Mouse (Mus musculus): Measurements from ENCODE around the gene Mbip.

Mbip gene

DNA sequence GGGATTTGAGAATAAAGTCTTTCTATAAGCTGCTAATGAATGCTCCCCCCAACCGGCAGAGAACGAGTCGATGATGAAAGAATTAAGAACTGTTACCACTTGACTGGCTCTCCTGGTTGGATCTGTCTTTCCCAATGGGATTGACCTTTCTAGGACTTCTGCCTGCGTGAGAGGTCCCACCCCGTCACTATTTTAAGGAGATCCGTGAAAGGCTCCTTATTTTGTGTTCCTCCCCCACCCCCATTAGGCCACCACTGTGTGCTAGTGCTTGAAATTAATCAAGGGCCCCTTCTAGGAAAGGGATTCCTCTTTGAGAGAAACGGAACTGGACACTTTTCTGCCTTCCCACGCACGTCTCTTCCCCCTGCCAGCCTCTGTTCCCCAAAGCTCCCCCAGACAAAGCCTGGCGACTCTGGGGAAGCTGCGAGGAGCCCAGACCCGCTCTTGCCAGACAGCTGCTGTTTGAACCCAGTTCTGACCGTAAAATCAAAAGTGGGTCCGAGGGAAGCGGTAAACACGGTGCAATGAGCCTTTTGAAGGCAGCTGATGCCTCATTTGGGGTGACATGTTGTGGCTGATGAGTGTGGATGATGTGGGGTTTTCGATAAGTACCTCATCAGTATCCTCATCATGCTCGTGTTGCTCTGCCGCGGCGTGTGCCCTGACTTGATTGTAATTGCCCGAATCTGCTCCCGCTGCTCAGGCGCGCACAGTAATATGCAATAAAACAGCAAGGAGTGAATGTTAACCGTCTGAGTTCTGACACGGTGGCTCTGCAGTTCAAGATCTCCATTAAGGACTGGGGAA lies 44.0 kb downstream of the Mbip start:
- TF ChIP-seq GATA4 (IDR thresholded peaks at IDR 0.05; ENCODE audit: insufficient replicate concordance, low read length) = no peak

DNA sequence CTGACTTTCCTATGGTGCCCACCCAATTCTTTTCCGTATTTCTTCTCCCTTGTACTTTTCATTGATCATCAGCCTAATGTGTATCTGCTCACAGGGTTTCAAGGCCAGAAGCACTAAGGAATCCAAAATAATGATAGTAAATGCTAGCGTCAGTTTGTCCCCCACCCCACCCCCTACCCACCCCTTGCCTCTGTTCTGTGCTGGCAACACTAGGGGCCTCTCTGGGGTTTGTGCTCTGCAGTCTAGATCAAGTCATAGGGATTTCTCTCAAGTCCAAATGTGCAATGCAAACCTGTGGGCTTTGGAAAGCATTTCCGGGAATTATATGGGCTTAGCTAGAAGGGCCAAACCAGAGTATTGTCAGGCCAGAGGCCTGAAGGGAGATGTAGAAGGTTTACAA lies 46.1 kb downstream of the Mbip start:
- no peak for TF ChIP-seq GATA4 (IDR thresholded peaks at IDR 0.05; ENCODE audit: insufficient replicate concordance, low read length)

DNA sequence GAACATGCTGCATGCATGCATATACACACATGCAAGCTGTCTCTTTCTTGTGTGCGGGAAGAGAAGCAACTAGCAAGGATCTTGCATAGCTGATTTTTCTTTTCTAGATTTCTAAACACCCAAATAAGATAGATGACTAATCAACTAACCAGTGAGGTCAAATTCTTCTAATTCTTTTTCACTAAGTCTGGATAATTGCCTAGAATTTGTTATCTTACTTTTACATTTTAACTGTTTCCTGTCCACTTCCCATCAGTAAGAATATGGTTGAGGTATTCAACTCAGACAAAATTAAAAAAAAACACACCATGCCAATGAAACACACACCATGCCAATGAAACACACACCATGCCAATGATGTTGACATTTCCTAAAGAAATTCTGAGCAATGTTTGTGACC lies 46.8 kb downstream of the Mbip start:
- no peak for TF ChIP-seq GATA4 (IDR thresholded peaks at IDR 0.05; ENCODE audit: insufficient replicate concordance, low read length)

DNA sequence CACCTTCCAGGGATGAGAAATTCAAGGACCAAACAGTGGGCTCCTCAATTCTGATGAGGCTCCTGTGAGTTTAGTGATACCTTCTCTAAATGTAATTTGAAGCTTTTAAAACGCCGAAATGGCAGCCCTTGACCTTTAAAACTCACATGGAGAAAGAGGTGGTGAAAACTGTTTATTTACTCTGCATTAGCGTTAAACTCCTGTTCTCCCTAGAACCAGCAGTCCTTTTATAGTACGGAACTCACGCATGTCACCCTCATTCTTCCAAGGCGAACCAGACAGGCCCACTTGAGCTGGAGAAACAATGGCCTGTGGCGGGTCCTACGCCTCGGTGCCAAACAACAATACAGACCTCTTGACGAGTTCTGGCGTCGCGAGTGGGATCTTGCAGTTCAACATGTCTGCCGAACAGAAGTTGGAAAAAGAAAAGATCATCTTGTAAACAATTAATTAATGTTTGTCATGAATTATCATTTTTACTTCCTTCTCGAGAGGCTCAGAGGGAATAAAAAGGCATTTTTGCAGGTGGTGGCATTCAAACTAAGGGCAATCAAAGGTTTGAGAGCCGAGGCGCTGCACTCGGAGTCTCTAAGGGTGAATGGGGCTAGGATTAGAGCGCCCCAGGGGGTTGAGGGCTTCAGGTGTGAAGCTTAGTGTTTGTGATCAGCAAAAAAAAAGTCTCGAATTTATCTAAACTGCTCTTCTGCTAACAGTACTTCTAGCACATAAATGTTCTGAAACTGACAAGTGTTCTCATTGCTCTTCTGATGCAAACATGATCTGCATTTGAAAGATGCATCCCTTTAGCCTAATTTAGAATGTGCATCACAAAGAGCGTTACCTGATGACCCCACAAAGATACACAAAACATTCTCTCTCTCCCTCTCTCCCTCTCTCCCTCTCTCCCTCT lies 47.5 kb downstream of the Mbip start:
- TF ChIP-seq GATA4 (IDR thresholded peaks at IDR 0.05; ENCODE audit: insufficient replicate concordance, low read length) = no peak

DNA sequence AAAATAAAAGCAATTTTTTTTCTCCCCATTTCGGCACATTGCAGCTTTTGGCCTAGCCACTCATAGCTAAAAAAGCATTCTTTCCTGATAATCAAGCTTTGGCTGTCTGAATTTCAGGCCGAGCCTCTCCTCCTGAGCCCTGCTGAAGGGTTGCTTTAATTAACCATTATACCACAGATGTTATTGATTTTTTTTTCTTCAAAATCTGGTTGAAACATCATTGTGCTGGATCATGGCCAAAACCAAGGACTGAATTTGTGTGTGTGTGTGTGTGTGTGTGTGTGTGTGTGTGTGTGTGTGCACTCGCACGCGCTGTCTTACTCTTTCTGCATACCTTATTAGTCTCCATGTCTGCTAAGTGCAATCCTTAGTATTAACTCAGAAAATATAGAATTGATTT lies 48.6 kb downstream of the Mbip start:
- TF ChIP-seq GATA4 (IDR thresholded peaks at IDR 0.05; ENCODE audit: insufficient replicate concordance, low read length) = no peak

DNA sequence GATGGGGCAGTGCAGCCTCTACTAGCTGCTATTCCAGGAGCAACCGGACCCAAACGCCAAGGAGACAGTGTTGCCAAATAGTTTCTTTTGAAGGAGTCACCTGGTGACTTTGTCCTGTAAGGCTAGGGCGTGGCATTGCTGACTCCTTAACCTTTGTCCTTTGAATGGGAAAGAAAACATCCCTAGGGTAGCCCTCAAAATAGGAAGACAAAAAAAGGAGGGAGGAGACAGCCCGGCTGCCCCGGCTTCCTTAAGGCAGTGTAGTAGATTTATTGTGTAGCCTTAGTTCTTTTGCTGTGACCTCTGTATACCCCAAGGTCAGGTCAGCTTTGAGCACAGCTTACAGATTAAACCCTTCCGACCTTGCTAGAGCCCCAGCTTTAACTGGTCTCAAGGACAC lies 49.2 kb downstream of the Mbip start:
- no peak for TF ChIP-seq GATA4 (IDR thresholded peaks at IDR 0.05; ENCODE audit: insufficient replicate concordance, low read length)

DNA sequence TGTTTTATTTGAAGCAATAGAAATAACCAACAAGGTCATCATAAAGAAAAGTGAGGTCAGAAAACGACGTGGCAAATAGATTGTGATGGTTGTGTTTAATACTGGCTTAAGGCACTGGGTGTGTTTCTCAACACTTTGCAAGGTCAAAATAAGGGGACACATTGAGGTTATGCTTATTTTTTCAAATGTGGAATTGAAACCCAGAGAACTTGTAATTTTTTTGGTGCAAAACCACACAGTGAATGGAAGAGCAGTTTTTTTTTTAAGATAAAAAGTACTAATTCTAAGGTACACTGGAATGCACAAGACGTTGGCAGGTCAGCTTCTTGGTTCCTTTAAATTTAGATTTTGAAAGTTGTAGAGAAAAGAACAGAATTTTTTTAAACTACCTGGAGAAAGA lies 50.5 kb downstream of the Mbip start:
- no peak for TF ChIP-seq GATA4 (IDR thresholded peaks at IDR 0.05; ENCODE audit: insufficient replicate concordance, low read length)

DNA sequence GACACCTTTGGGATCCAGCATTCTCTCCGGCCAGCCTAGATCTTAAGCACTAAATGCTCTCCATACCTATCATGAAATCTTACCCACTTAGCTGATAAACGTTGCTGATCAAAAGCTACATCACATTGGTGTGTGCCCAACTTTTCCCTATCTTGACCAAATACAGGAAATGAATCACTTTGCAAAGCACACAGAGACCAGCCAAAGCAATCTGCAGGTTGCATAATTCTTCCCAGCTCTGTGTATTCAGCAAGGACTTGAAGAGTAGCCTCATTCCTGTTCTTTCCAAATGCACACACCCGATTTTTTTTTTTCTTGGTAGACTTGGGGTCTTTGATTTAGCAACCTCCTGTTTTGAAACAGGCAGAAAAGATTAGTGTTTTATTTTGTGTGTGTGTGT lies 57.1 kb downstream of the Mbip start:
- no peak for TF ChIP-seq GATA4 (IDR thresholded peaks at IDR 0.05; ENCODE audit: insufficient replicate concordance, low read length)

DNA sequence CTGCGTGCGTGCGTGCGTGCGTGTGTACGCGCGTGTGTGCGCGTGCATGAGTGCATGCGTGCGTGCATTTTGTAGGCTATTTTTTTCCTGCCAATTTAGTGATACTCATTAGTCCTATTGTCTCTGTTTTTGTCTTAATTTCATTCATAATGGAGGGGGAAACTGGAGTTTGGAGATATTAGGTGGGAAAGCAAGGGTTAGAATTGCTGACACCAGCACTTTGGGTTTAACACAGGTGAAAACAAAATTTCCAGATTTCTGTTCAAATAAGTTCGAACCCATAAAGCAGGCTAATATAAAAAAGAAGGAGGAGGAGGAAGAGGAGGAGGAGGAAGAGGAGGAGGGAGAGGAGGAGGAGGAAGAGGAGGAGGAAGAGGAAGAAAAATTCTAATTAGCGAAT lies 58.9 kb downstream of the Mbip start:
- no peak for TF ChIP-seq GATA4 (IDR thresholded peaks at IDR 0.05; ENCODE audit: insufficient replicate concordance, low read length)

DNA sequence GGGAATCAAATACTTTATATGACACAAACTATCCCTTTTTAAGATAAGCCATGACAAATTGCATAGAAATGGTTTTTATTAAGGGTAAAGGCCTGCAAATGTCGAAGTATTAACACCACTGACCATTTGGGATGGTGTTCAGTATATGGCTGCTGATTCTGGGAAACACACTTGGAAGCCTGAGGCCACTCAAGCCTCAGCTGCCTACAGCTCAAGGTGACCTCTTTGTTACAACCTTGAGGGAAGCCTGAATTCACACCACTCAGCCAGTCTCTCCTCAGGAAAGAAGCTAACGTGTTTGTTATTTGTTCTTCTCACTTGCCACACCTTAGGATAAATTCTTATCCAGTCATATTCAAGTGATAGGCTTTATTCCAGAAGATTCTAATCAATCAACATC lies 61.5 kb downstream of the Mbip start:
- TF ChIP-seq GATA4 (IDR thresholded peaks at IDR 0.05; ENCODE audit: insufficient replicate concordance, low read length) = no peak

DNA sequence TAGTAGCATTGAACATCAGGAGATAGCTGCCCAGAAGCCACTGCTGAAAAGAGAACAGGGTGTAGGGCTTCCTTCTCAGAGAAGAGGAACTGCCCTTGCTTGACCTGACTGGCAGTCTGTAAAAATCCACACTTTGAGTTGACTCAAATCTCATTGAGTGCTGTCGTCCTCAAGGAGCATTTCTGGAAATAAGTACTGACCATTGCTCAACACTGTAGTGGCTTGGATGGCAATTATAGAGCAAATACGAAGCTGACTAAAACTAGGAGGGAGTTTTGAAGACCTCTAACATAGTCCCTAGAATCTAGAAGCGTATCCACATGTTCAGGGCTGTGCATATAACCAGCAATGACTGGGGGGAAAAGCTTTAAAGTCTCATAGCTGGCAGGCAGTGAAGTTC lies 64.0 kb downstream of the Mbip start:
- TF ChIP-seq GATA4 (IDR thresholded peaks at IDR 0.05; ENCODE audit: insufficient replicate concordance, low read length) = no peak
